Mouse (Mus musculus) stomach, embryonic 14.5 days (tissue): ENCODE data around the gene Smim26. TPM values are rescaled to one million over a fixed set of nuclear protein-coding genes. Genes with fewer than 3 reads are reported as not detected.
"Not testable (repeated sequence)": the region's sequence is repeated elsewhere in the genome, so short reads cannot be mapped to it uniquely, and the experiment has no call there.

Source experiments
- ATAC-seq: fragments of 200-750 bp; cut with Nextera tagmentation; 2 replicates; pipeline ENCODE4 v1.8.0; 2017; ENCODE audit warnings: low read depth, moderate TSS enrichment; ENCODE audit not compliant: insufficient number of reproducible peaks, insufficient read depth, low FRiP score
- H3K27ac ChIP-seq: fragments of 300-500 bp; sonication (generic); 2 replicates; pipeline ENCODE4 v1.5.1; 2014; ENCODE audit warnings: mild to moderate bottlenecking, low read length, moderate library complexity, mixed read lengths
- H3K27me3 ChIP-seq: fragments of 300-500 bp; sonication (generic); 2 replicates; pipeline ENCODE4 v1.6.1; 2014; ENCODE audit warnings: low read length, control low read depth, mixed read lengths; ENCODE audit not compliant: control insufficient read depth, insufficient read depth
- H3K36me3 ChIP-seq: fragments of 300-500 bp; sonication (generic); 2 replicates; pipeline ENCODE4 v1.6.1; 2014; ENCODE audit warnings: mild to moderate bottlenecking, control low read depth, low read length, moderate library complexity, mixed read lengths; ENCODE audit not compliant: control insufficient read depth, insufficient read depth
- H3K4me1 ChIP-seq: fragments of 300-500 bp; sonication (generic); 2 replicates; pipeline ENCODE4 v1.6.1; 2014; ENCODE audit warnings: low read length, control low read depth, mixed read lengths; ENCODE audit not compliant: control insufficient read depth, insufficient read depth
- H3K4me2 ChIP-seq: fragments of 300-500 bp; sonication (generic); replicated peaks from 2 replicates; pipeline ENCODE4 v1.6.1; 2014; ENCODE audit warnings: low read depth, low read length, control low read depth
- H3K4me3 ChIP-seq: fragments of 300-500 bp; sonication (generic); 2 replicates; pipeline ENCODE4 v1.5.1; 2014; ENCODE audit warnings: low read depth, low read length, control low read depth
- H3K9ac ChIP-seq: fragments of 300-500 bp; sonication (generic); replicated peaks from 2 replicates; pipeline ENCODE4 v1.6.1; 2014; ENCODE audit warnings: low read depth, mild to moderate bottlenecking, control low read depth, low read length, moderate library complexity, mixed read lengths
- H3K9me3 ChIP-seq: fragments of 300-500 bp; sonication (generic); 2 replicates; pipeline ENCODE4 v1.6.1; 2016; ENCODE audit warnings: low read depth, low read length, control low read depth; ENCODE audit not compliant: control insufficient read depth
- WGBS: fragments of 180-500 bp; shearing (Covaris S2); extraction: QIAGEN DNeasy Blood & Tissue Kit; methylation state at CpG from one replicate; pipeline ENCODE4 v1.1.7; 2014; 5-methylcytosine and 5-hydroxymethylcytosine counted together
- polyA plus RNA-seq: library from polyadenylated mRNA; unstranded; fragments of >200 nt; fragmentation: Nextera tagmentation; extraction: Ambion mirVana; gene quantifications from 2 replicates; pipeline ENCODE4 v1.2.1, GENCODE M21; 2014

The Smim26 gene
- polyA plus RNA-seq, 1 experiment from 2014 or later = 39.1 TPM

DNA sequence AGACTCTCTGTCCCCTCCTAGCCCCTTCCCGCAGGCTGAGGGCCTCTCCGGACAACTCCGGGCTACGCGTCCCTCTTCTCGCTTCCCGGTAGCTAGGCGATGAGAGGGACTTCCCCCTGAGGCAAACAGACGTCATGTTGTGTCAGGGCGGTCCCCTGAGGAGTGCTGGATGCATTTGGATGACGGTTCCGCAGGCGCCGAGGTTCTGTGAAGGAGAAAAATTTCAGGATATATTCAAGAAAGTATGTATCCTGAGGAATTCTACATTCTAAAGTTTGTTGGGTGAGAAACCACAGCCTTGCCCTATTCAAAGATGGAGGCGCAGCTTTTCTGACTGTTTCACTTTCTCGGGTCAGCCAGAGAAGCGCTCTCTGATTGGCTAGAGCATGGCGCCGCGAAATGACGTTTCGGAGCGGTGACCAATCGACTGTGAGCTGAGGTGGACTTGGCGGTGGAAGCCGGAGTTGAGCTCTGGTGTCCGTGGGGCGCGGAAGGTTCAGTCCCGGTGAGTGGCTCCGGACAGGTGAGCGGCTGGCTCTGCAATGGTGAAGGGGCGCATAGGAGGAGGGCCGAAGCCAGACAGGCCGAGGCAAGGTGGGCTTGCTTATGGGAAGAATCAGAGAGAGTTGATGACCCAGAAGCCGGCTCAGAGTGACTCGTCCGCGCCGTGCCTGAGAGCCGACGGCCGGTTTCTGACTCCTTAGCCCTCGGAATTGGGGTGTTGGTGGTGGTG lies 37.9 kb upstream of the Smim26 start, which contains the start of gene Sec23b:
Gene Sec23b, plus strand, starts transcription at position 410 of the 733 bp plus-strand sequence.
- Histone ChIP-seq H3K36me3 (peaks cover 9% of the 10 kb centered on the region), H3K4me2 (peak within 1 kb of the TSS; percentile 61), H3K27ac (peak within 1 kb of the TSS; percentile 83), H3K4me1 (peaks cover 4% of the 10 kb centered on the region; the same call in 1 of the 2 replicates), H3K4me3 (peak within 1 kb of the TSS; percentile 66), H3K27me3 (no peaks in the 10 kb centered on the region), H3K9ac (peak within 1 kb of the TSS; percentile 54), H3K9me3 (no peaks in the 10 kb centered on the region)
- WGBS = under 1% methylated on average over 44 of the region's 44 CpGs
- peak; percentile 98 for ATAC-seq

DNA sequence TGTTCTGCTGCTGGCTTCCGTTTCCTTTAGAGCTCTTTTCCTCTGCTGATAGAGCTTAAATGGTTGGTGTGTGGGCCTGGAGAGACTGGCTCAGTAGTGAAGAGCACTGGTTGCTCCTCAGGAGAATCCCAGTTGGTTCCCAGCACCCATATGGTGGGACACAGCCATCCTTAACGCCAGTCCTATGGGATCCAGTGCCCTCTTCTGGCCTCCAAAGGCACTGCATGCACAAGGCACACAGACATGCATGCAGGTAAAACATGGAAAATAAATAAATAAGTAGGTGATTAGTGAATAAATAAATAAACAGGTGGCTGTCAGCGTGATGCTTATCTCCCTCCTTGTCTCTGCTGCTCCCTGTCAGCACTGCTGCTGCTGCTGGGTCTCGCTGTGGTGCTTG lies 5.1 kb upstream of the Smim26 start:
- peaks cover 58% of the 10 kb centered on the region for H3K36me3 ChIP-seq

GRCm38 (mm10) chr2:144593036-144593435 lies 818 bp upstream of the Smim26 start:
- ATAC-seq, H3K4me2 ChIP-seq, H3K9me3 ChIP-seq, H3K4me1 ChIP-seq, H3K4me3 ChIP-seq, H3K9ac ChIP-seq, H3K27me3 ChIP-seq, H3K27ac ChIP-seq: not testable (repeated sequence)
- H3K36me3 ChIP-seq = peaks cover 20% of the 10 kb centered on the region
- 67% methylated on average over 8 of the region's 8 CpGs for WGBS

More for the DNA sequence above, 5.1 kb upstream of the Smim26 start:
- Histone ChIP-seq H3K4me3 (no peak overlapping the region), H3K27ac (no peak overlapping the region), H3K9ac (no peak overlapping the region), H3K4me1 (no peaks in the 10 kb centered on the region), H3K4me2 (no peak overlapping the region), H3K27me3 (no peaks in the 10 kb centered on the region), H3K9me3 (no peaks in the 10 kb centered on the region)
- 81% methylated on average over 4 of the region's 4 CpGs for WGBS
- no peak for ATAC-seq

GRCm38 (mm10) chr2:144598006-144598405 lies 4.2 kb downstream of the Smim26 start:
- H3K36me3 ChIP-seq = no peaks in the 10 kb centered on the region; the same call in 1 of the 2 replicates
- no peak overlapping the region for H3K27ac ChIP-seq
- H3K4me2 ChIP-seq = no peak overlapping the region
- H3K4me3 ChIP-seq = no peak overlapping the region
- 71% methylated on average over 2 of the region's 2 CpGs for WGBS
- H3K9me3 ChIP-seq = no peaks in the 10 kb centered on the region
- ATAC-seq = no peak
- H3K9ac ChIP-seq = no peak overlapping the region
- H3K4me1 ChIP-seq = no peaks in the 10 kb centered on the region; the same call in 1 of the 2 replicates
- no peaks in the 10 kb centered on the region for H3K27me3 ChIP-seq

DNA sequence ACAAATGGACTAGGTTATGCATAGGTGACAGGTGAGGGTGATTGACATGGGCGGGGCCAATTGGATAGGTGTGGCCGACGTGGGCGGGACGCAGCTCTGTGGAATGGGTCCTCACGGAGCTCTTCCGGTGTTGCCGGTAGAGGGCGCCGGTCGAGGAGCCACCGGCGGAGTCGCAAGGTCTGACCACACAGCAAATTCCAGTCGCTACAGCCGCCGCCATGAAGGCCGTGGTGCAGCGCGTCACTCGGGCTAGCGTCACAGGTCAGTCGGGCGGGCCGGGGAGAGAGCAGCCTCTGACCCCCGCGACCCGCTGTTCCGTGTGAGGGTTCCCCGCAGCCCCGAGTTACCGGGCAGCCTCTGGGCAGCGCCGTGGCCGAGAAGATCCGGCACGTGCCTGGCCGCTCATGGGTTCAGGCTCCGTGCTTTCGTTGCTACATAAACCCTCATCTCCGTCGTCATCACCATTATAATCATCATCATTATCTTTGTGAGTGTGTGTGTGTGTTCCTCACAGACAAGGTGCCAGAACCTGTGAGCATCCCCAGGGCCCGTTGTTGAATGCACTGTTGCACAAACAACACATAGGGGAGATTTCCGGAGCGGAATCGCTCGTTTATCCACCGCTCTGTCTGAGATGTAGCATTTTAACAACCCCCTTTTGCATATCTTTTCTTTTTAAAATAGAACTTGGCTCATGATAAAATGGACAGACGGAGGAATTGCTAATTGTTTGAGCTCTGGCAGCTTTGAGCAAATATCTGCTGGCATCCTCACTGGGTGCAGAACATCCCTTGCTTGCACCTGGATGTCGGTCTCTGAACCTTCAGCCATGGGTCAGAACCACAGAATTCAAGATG lies 6.2 kb downstream of the Smim26 start, which contains the start of gene Dtd1:
Gene Dtd1, plus strand, starts transcription at position 67 of the 857 bp plus-strand sequence.
- no peaks in the 10 kb centered on the region for H3K9me3 ChIP-seq
- no peak within 1 kb of the TSS; the same call in 1 of the 2 replicates for H3K27ac ChIP-seq
- H3K4me1 ChIP-seq = no peaks in the 10 kb centered on the region; the same call in 1 of the 2 replicates
- H3K36me3 ChIP-seq = no peaks in the 10 kb centered on the region; the same call in 1 of the 2 replicates
- H3K9ac ChIP-seq = peak within 1 kb of the TSS; percentile 67
- peak within 1 kb of the TSS; percentile 77 for H3K4me2 ChIP-seq
- WGBS = 1% methylated on average over 50 of the region's 50 CpGs
- no peaks in the 10 kb centered on the region for H3K27me3 ChIP-seq
- peak within 1 kb of the TSS; percentile 59 for H3K4me3 ChIP-seq
- peak; percentile 93 for ATAC-seq

GRCm38 (mm10) chr2:144601576-144601975 lies 7.7 kb downstream of the Smim26 start:
- Histone ChIP-seq H3K27me3 (no peaks in the 10 kb centered on the region), H3K4me3 (no peak overlapping the region), H3K9ac (no peak overlapping the region), H3K4me1 (no peaks in the 10 kb centered on the region; the same call in 1 of the 2 replicates), H3K9me3 (no peaks in the 10 kb centered on the region), H3K36me3 (no peaks in the 10 kb centered on the region), H3K4me2 (no peak overlapping the region), H3K27ac (no peak overlapping the region)
- WGBS = 89% methylated on average over 1 of the region's 1 CpGs
- ATAC-seq = no peak

DNA sequence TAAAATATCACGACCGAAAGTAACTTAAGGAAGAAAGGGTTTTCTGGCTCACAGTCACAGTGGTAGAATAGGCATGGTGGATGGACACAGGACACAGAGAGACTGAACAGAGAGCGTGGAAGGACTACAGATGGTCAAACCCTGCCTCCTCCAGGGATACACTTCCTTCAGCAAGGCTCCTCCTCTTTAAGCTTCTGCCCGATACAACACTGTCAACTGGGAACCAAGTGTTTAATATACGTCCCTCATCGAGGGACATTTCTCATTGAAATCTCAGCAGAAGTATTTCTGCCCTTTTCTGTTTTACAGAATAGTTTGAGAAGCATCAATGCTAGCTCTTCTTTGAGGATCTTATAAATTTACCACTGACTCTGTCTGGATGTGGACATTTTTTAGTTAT lies 20.1 kb downstream of the Smim26 start:
- Histone ChIP-seq H3K27ac (no peak overlapping the region), H3K36me3 (no peaks in the 10 kb centered on the region), H3K4me3 (no peak overlapping the region), H3K27me3 (no peaks in the 10 kb centered on the region), H3K9me3 (no peaks in the 10 kb centered on the region), H3K4me1 (no peaks in the 10 kb centered on the region), H3K4me2 (no peak overlapping the region), H3K9ac (no peak overlapping the region)
- ATAC-seq = no peak
- 87% methylated on average over 6 of the region's 6 CpGs for WGBS

- H3K36me3 ChIP-seq = no peaks in the 10 kb centered on the region
- no peak overlapping the region for H3K4me3 ChIP-seq
- H3K9ac ChIP-seq = no peak overlapping the region
- H3K4me2 ChIP-seq = no peak overlapping the region
- no peaks in the 10 kb centered on the region for H3K27me3 ChIP-seq
- H3K9me3 ChIP-seq = no peaks in the 10 kb centered on the region
- 78% methylated on average over 16 of the region's 16 CpGs for WGBS
- H3K27ac ChIP-seq = no peak overlapping the region
- H3K4me1 ChIP-seq = no peaks in the 10 kb centered on the region
- no peak for ATAC-seq
These were observed 23.4 kb downstream of the Smim26 start for GRCm38 (mm10) chr2:144617074-144617874.
